Mouse (Mus musculus) ES-Bruce4 (cell line): ENCODE data around the gene Atrip. TPM values are rescaled to one million over a fixed set of nuclear protein-coding genes. Genes with fewer than 3 reads are reported as not detected.

Experiments
- H3K27ac ChIP-seq: 2 replicates; pipeline ENCODE4 v1.5.1; 2012; ENCODE audit warnings: low read length, inconsistent platforms; ENCODE audit not compliant: insufficient read depth
- H3K27me3 ChIP-seq: 2 replicates; pipeline ENCODE4 v1.6.1; 2012; ENCODE audit warnings: mild to moderate bottlenecking, low read length, inconsistent platforms; ENCODE audit not compliant: control insufficient read depth, poor library complexity, insufficient read depth, severe bottlenecking
- H3K36me3 ChIP-seq: 2 replicates; pipeline ENCODE4 v1.6.1; 2012; ENCODE audit warnings: inconsistent platforms, mild to moderate bottlenecking, low read length, moderate library complexity; ENCODE audit not compliant: control insufficient read depth, poor library complexity, insufficient read depth, severe bottlenecking
- H3K4me1 ChIP-seq: one replicate; pipeline ENCODE4 v1.8.1; 2011; ENCODE audit warnings: low read length; ENCODE audit not compliant: control insufficient read depth, insufficient read depth
- H3K4me3 ChIP-seq: 2 replicates; pipeline ENCODE4 v1.5.1; 2011; ENCODE audit warnings: low read depth, mild to moderate bottlenecking, low read length
- H3K9ac ChIP-seq: 2 replicates; pipeline ENCODE4 v1.6.1; 2012; ENCODE audit warnings: low read depth, mild to moderate bottlenecking, inconsistent platforms; ENCODE audit not compliant: poor library complexity, severe bottlenecking
- H3K9me3 ChIP-seq: replicated peaks from 2 replicates; pipeline ENCODE4 v1.6.1; 2012; ENCODE audit warnings: mild to moderate bottlenecking, low read length, inconsistent platforms; ENCODE audit not compliant: control insufficient read depth, poor library complexity, insufficient read depth, severe bottlenecking
- CTCF ChIP-seq: IDR thresholded peaks from one replicate; pipeline ENCODE4 v1.8.1; 2011; ENCODE audit warnings: low read depth, low read length
- EP300 ChIP-seq: IDR thresholded peaks from 2 replicates; pipeline ENCODE4 v1.6.1; 2011; ENCODE audit warnings: low read depth, low read length; ENCODE audit not compliant: insufficient read depth
- POLR2A ChIP-seq: IDR thresholded peaks from one replicate; pipeline ENCODE4 v1.8.1; 2011; ENCODE audit warnings: low read length; ENCODE audit not compliant: insufficient read depth
- polyA plus RNA-seq: library from polyadenylated mRNA; stranded (reverse); fragments of >200 nt; gene quantifications from 2 replicates; pipeline ENCODE4 v1.2.4, GENCODE M21; 2011; ENCODE audit warnings: low read depth; ENCODE audit not compliant: missing spikeins, insufficient read depth, insufficient read length

Atrip gene
- polyA plus RNA-seq, 1 experiment: 20.0 TPM

DNA sequence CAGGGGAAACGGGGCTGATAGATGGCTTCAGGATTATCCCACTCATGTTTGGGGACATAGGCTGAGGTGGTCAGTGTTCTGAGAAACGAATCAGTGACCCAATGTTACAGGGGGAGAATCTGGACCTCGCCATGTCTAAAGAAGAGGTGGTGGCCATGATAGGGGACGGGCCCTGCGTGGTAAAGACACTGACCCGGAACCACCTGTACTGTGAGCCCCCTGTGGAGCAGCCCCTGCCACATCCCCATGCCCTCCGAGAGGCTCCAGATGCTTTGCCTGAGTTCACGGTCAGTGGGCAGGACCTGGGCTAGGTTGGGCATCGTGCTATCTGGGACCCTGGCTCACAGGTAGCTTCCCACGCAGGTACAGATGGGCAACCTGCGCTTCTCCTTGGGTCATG lies 36.3 kb upstream of the Atrip start:
- H3K27me3 ChIP-seq: no peaks in the 10 kb centered on the region
- no peak overlapping the region for H3K4me3 ChIP-seq
- H3K9ac ChIP-seq: no peak overlapping the region
- H3K27ac ChIP-seq: no peak overlapping the region
- TF ChIP-seq POLR2A: no peak
- no peak for TF ChIP-seq CTCF
- no peak for TF ChIP-seq EP300
- peaks cover 13% of the 10 kb centered on the region; the same call in 1 of the 2 replicates for H3K36me3 ChIP-seq
- H3K4me1 ChIP-seq: no peaks in the 10 kb centered on the region
- H3K9me3 ChIP-seq: peaks cover 6% of the 10 kb centered on the region; the same call in 1 of the 2 replicates

DNA sequence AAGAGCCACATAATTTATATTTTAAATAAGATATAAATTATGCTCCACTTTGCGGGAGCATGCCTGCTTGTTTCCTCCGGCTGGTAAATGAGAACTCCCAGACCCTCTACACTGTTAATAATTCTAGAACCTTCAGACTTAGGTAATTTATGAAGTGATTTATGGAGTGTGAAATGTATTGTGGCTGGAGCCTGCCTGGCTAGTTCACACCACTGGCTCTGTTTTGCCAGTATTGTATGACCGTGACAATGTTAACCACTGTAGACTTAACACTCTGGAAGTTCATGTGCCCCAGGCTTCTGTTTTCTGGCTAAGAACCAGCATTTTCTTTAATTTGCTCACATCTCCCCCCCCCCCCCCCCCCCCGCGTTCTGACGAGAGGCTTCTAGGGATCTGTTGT lies 33.4 kb upstream of the Atrip start:
- Histone ChIP-seq H3K27ac (no peak overlapping the region), H3K27me3 (no peaks in the 10 kb centered on the region), H3K9me3 (peaks cover 6% of the 10 kb centered on the region; the same call in 1 of the 2 replicates), H3K4me1 (no peaks in the 10 kb centered on the region), H3K9ac (no peak overlapping the region), H3K36me3 (0 out of 2 replicates have a peak, but pooled peaks cover 3% of the 10 kb centered on the region), H3K4me3 (no peak overlapping the region)
- TF ChIP-seq POLR2A: no peak
- TF ChIP-seq CTCF: no peak
- TF ChIP-seq EP300: no peak

DNA sequence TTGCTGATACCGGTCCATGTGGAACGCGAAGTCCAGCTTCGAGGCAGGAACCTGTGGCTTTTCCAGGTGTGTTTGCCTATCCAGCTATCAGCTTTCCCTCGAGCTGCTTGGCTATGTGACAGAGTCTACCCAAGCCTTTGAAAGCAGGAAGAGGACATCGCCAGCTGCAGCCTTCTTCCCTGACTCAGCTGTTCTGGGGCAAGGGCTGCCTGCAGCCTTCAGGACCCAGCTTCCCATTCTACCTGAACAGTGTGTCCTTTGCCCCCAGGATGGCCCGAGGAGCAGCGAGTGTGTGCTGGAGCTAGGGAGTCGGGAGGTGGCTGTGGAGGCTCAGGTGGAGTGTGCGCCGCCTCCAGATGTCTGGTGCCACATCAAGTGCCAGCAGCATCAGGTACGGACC lies 31.7 kb upstream of the Atrip start:
- Histone ChIP-seq H3K9me3 (peaks cover 6% of the 10 kb centered on the region; the same call in 1 of the 2 replicates), H3K27me3 (no peaks in the 10 kb centered on the region), H3K4me3 (no peak overlapping the region), H3K4me1 (no peaks in the 10 kb centered on the region), H3K36me3 (0 out of 2 replicates have a peak, but pooled peaks cover 3% of the 10 kb centered on the region), H3K9ac (no peak overlapping the region), H3K27ac (no peak overlapping the region)
- TF ChIP-seq CTCF (no peak), POLR2A (no peak), EP300 (no peak)

DNA sequence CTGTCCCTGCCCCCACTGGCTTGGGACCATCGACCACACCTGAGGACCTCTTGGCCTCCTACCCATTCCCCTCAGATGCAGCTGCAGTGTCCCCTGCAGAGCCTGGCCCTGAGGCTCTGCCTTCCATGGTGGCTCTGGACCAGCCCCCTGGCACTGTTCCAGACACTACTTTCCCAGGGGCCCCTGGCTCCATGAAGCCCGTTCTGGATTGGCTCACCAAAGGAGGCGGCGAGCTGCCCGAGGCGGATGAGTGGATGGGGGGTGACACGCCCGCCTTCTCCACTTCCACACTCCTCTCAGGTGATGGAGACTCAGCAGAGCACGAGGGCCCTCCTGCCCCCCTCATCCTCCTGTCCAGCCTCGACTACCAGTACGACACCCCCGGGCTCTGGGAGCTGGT lies 31.1 kb upstream of the Atrip start:
- Histone ChIP-seq H3K4me1 (no peaks in the 10 kb centered on the region), H3K9me3 (peaks cover 6% of the 10 kb centered on the region; the same call in 1 of the 2 replicates), H3K27me3 (no peaks in the 10 kb centered on the region), H3K27ac (no peak overlapping the region), H3K4me3 (no peak overlapping the region), H3K36me3 (0 out of 2 replicates have a peak, but pooled peaks cover 3% of the 10 kb centered on the region), H3K9ac (no peak overlapping the region)
- TF ChIP-seq CTCF (no peak), EP300 (no peak), POLR2A (no peak)

DNA sequence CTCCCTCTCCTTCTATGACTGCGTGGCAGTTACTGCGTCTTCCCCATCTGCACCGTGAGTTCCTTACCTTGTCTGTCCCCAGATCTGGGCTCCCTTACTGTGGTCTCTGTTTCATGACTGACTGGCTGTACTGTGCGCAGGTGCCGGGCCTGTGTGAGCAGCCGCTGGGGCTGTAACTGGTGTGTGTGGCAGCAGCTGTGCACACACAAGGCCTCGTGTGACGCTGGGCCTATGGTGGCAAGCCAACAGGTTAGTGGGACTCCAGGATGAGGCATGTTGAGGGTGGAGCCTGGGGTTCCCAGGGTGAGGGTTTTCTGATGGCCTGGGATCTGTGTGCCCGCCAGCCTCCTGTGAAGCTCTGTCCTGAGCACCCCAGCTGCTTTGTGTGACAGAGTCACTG lies 30.2 kb upstream of the Atrip start:
- Histone ChIP-seq H3K9ac (no peak overlapping the region), H3K9me3 (no peaks in the 10 kb centered on the region), H3K27me3 (no peaks in the 10 kb centered on the region), H3K4me1 (no peaks in the 10 kb centered on the region), H3K4me3 (no peak overlapping the region), H3K36me3 (no peaks in the 10 kb centered on the region), H3K27ac (no peak overlapping the region)
- no peak for TF ChIP-seq POLR2A

DNA sequence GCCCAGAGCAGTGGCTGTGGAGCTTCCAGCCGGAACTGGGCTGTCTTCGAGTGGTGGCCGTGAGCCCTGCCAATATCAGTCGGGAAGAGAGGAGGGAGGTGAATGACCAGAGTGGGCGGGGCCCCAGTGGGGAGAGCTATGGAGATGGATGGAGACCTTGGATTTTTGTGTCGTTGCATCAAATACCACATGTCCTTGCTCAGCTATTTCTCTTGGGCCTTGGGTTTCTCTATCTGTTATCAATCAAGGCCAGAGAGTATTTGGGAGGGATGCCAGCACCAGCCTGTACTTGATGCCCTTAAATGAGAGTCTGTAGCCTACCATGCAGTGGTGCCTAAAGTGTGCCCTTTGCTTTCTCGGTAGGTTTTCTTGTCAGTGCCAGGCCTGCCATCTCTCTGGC lies 29.3 kb upstream of the Atrip start:
- no peak overlapping the region for H3K27ac ChIP-seq
- no peak overlapping the region for H3K4me3 ChIP-seq
- H3K9ac ChIP-seq: no peak overlapping the region
- H3K4me1 ChIP-seq: no peaks in the 10 kb centered on the region
- no peaks in the 10 kb centered on the region for H3K9me3 ChIP-seq
- TF ChIP-seq EP300 (no peak), POLR2A (no peak), CTCF (no peak)
- H3K36me3 ChIP-seq: no peaks in the 10 kb centered on the region
- H3K27me3 ChIP-seq: no peaks in the 10 kb centered on the region
